7 mouse cellular contexts compared by ENCODE assay signal in the genomic region with DNA sequence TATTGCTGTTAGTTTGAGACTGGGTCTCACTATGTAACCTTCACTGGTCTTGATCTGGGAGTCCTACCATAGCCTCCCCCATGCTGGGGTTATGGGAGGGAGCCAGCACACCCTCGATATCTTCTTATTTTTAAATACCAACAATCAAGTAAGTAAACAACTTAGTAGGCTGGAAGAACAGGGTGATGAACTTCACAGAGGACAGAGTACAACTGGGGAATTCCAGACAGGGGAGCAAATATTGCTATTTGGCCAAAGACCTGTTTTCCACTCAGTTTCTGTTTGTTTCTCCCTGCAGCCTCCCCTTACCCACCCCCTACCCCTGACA. TPM values are rescaled to one million over a fixed set of nuclear protein-coding genes. Genes with fewer than 3 reads are reported as not detected.
DNase-seq lines count a peak whose midpoint lies in the region; ATAC-seq lines count a peak whose summit lies in the region.

No protein-coding gene starts in this region.

- no peak for DNase-seq in lung, postnatal 25 days (ENCODE audit: low spot score)
- DNase-seq in embryo, embryonic 9.5 days (ENCODE audit: extremely low spot score), result no peak

- H3K4me1 ChIP-seq in lung, embryonic 15.5 days, result peaks cover 14% of the 10 kb centered on the region
- peaks cover 18% of the 10 kb centered on the region for H3K4me1 ChIP-seq in forebrain, embryonic 13.5 days
- H3K4me1 ChIP-seq in limb, embryonic 13.5 days, result peaks cover 17% of the 10 kb centered on the region
- peaks cover 13% of the 10 kb centered on the region; the same call in 1 of the 2 replicates for H3K4me1 ChIP-seq in stomach, embryonic 15.5 days

- 0 out of 2 replicates have a peak overlapping the region, but pooled peaks have one; percentile 63 for H3K9ac ChIP-seq in lung, embryonic 15.5 days
- peak overlapping the region; percentile 79 for H3K9ac ChIP-seq in forebrain, embryonic 13.5 days
- peak overlapping the region; percentile 82 for H3K9ac ChIP-seq in limb, embryonic 13.5 days
- no peak overlapping the region for H3K9ac ChIP-seq in stomach, embryonic 15.5 days

- ATAC-seq in lung, embryonic 15.5 days (ENCODE audit: borderline replicate concordance, extremely low read depth, low FRiP score, low TSS enrichment), result no peak
- no peak for ATAC-seq in forebrain, embryonic 13.5 days
- ATAC-seq in limb, embryonic 13.5 days (ENCODE audit: low FRiP score, low read depth), result no peak
- no peak for ATAC-seq in stomach, embryonic 15.5 days (ENCODE audit: insufficient read depth, low FRiP score, low read depth)
- no peak for ATAC-seq in activated CD4-positive, CD25-positive, alpha-beta regulatory T cell, adult 4 months

- H3K9me3 ChIP-seq in lung, embryonic 15.5 days, result no peaks in the 10 kb centered on the region
- no peaks in the 10 kb centered on the region for H3K9me3 ChIP-seq in forebrain, embryonic 13.5 days (replicated peaks)
- no peaks in the 10 kb centered on the region for H3K9me3 ChIP-seq in limb, embryonic 13.5 days
- no peaks in the 10 kb centered on the region for H3K9me3 ChIP-seq in stomach, embryonic 15.5 days

- H3K4me2 ChIP-seq in lung, embryonic 15.5 days, result peak overlapping the region; percentile 79
- peak overlapping the region; percentile 89 for H3K4me2 ChIP-seq in forebrain, embryonic 13.5 days
- H3K4me2 ChIP-seq in limb, embryonic 13.5 days (replicated peaks), result peak overlapping the region; percentile 95
- peak overlapping the region; percentile 76 for H3K4me2 ChIP-seq in stomach, embryonic 15.5 days

- 0 out of 2 replicates have a peak overlapping the region, but pooled peaks have one; percentile 86 for H3K27ac ChIP-seq in lung, embryonic 15.5 days
- no peak overlapping the region for H3K27ac ChIP-seq in forebrain, embryonic 13.5 days
- no peak overlapping the region for H3K27ac ChIP-seq in limb, embryonic 13.5 days
- H3K27ac ChIP-seq in stomach, embryonic 15.5 days, result no peak overlapping the region

- H3K4me3 ChIP-seq in lung, embryonic 15.5 days, result peak overlapping the region; percentile 68; the same call in 1 of the 2 replicates
- H3K4me3 ChIP-seq in forebrain, embryonic 13.5 days, result peak overlapping the region; percentile 62
- H3K4me3 ChIP-seq in limb, embryonic 13.5 days, result peak overlapping the region; percentile 68
- peak overlapping the region; percentile 64 for H3K4me3 ChIP-seq in stomach, embryonic 15.5 days (replicated peaks)

- no peaks in the 10 kb centered on the region for H3K27me3 ChIP-seq in lung, embryonic 15.5 days
- no peaks in the 10 kb centered on the region for H3K27me3 ChIP-seq in forebrain, embryonic 13.5 days
- no peaks in the 10 kb centered on the region for H3K27me3 ChIP-seq in limb, embryonic 13.5 days
- H3K27me3 ChIP-seq in stomach, embryonic 15.5 days (replicated peaks), result no peaks in the 10 kb centered on the region

- WGBS in lung, embryonic 15.5 days, result 19% methylated on average over 1 of the region's 1 CpGs
- 81% methylated on average over 1 of the region's 1 CpGs for WGBS in forebrain, embryonic 13.5 days
- 78% methylated on average over 1 of the region's 1 CpGs for WGBS in limb, embryonic 13.5 days
- whole genome bisulfite sequencing in stomach, embryonic 15.5 days, result 50% methylated on average over 1 of the region's 1 CpGs

- no peaks in the 10 kb centered on the region for H3K36me3 ChIP-seq in lung, embryonic 15.5 days
- H3K36me3 ChIP-seq in forebrain, embryonic 13.5 days (ENCODE audit: poor library complexity, severe bottlenecking), result 0 out of 2 replicates have a peak, but pooled peaks cover under 1% of the 10 kb centered on the region
- H3K36me3 ChIP-seq in limb, embryonic 13.5 days, result peaks cover 8% of the 10 kb centered on the region; the same call in 1 of the 2 replicates
- no peaks in the 10 kb centered on the region for H3K36me3 ChIP-seq in stomach, embryonic 15.5 days

RNA-seq across cellular contexts. Expression of gene 1600014C10Rik, which starts 1.4 kb away (rescaled TPM):
- 16.0 and 19.0 TPM in 2 replicates for polyA plus RNA-seq in lung, embryonic 15.5 days (2015; fragmentation: Nextera tagmentation; extraction: Ambion mirVana)
- 12.5 and 14.0 TPM in 2 replicates for polyA plus RNA-seq in forebrain, embryonic 13.5 days (2015; fragmentation: Nextera tagmentation; extraction: Ambion mirVana)
- polyA plus RNA-seq in limb, embryonic 13.5 days (2015; fragmentation: Nextera tagmentation; extraction: Ambion mirVana), result 18.3 and 19.8 TPM in 2 replicates
- polyA plus RNA-seq in stomach, embryonic 15.5 days (2015; fragmentation: Nextera tagmentation; extraction: Ambion mirVana), result 13.6 and 14.9 TPM in 2 replicates
- polyA plus RNA-seq in activated CD4-positive, CD25-positive, alpha-beta regulatory T cell, adult 4 months (2017; shearing (Covaris generic)), result 100 to 1,000 TPM; 149 to 152 TPM

RNA-seq across cellular contexts. Expression of gene Plekhf1, which starts 43.4 kb away (rescaled TPM):
- 5.5 TPM in 2 replicates for polyA plus RNA-seq in lung, embryonic 15.5 days (2015; fragmentation: Nextera tagmentation; extraction: Ambion mirVana)
- 0.67 and 0.71 TPM in 2 replicates for polyA plus RNA-seq in forebrain, embryonic 13.5 days (2015; fragmentation: Nextera tagmentation; extraction: Ambion mirVana)
- 3.6 and 3.7 TPM in 2 replicates for polyA plus RNA-seq in limb, embryonic 13.5 days (2015; fragmentation: Nextera tagmentation; extraction: Ambion mirVana)
- polyA plus RNA-seq in stomach, embryonic 15.5 days (2015; fragmentation: Nextera tagmentation; extraction: Ambion mirVana), result 3.2 TPM in 2 replicates
- under 1 TPM; 0.45 to 0.47 TPM for polyA plus RNA-seq in activated CD4-positive, CD25-positive, alpha-beta regulatory T cell, adult 4 months (2017; shearing (Covaris generic))
